Mouse (Mus musculus) testis, adult 2 months (tissue): ENCODE data around the gene Mturn.

ENCODE experiments used
- CTCF ChIP-seq: fragments of 200-500 bp; IDR thresholded peaks from 2 replicates; pipeline ENCODE4 v1.5.1; 2012; ENCODE audit warnings: low read depth, mild to moderate bottlenecking, inconsistent platforms, low read length, moderate library complexity; ENCODE audit not compliant: control insufficient read depth, insufficient read depth, insufficient replicate concordance
- POLR2A ChIP-seq: fragments of 200-500 bp; IDR thresholded peaks from 2 replicates; pipeline ENCODE4 v1.6.1; 2012; ENCODE audit warnings: low read depth, mild to moderate bottlenecking, inconsistent platforms, low read length, moderate library complexity; ENCODE audit not compliant: control insufficient read depth

GRCm38 (mm10) chr6:54720512-54721251 lies 39.3 kb downstream of the Mturn start:
- TF ChIP-seq POLR2A (no peak), CTCF (no peak)
